1 mouse cellular context compared by ENCODE assay signal in genomic region chr5:100558783-100559182, GRCm38 (mm10).
A peak's percentile ranks its signal among the peaks of the same experiment; 100 is the strongest.
TF ChIP-seq lines count a peak whose summit lies in the region.

No protein-coding gene starts in this region.

TF ChIP-seq in MEL, 35 proteins besides CTCF, POLR2A, EP300 and RAD21:
- TF ChIP-seq ZC3H11A (IDR thresholded peaks at IDR 0.05; ENCODE audit: low read depth, low read length) (peak; percentile 66), SMC3 (IDR thresholded peaks at IDR 0.05; ENCODE audit: low read depth, low read length) (peak; percentile 68), NELFE (IDR thresholded peaks at IDR 0.05; ENCODE audit: low read depth, low read length) (no peak), GABPA (IDR thresholded peaks at IDR 0.05; ENCODE audit: low read depth, low read length) (no peak), MYC (IDR thresholded peaks at IDR 0.05; ENCODE audit: low read depth, low read length) (peak; percentile 64; the same call in 1 of the 2 replicates)
